Mouse (Mus musculus) megakaryocyte, embryonic 14.5 days (primary cell): ENCODE measurements around the gene Kifc3.

Source experiments
- FLI1 ChIP-seq: IDR thresholded peaks from 2 replicates; pipeline ENCODE4 v1.6.1; 2012; ENCODE audit warnings: low read length, inconsistent platforms, mixed read lengths
- GATA1 ChIP-seq: IDR thresholded peaks from 3 replicates; pipeline ENCODE4 v1.6.1; 2012; ENCODE audit warnings: mixed read lengths, low read length, inconsistent platforms, borderline replicate concordance

DNA sequence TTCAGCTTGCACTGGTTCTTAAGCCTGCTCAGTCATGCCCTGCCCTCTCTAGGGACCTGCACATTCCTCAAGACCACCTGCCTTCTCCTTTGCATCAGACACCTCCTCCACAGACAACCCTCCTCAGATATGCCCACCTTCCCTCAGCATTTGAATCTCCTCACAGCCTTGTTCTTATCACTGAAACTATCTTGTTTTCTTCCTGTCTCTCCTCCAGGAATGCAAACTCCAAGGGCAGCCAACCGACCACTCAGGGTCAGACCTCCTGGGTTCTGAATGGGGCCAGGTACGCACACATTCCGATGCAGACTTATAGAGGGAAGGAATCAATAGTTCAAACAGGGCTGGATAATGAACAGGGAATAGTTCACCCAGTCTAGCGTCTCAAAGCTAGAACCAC lies 24.4 kb downstream of the Kifc3 start:
- TF ChIP-seq GATA1, result no peak
- TF ChIP-seq FLI1, result no peak
